Mouse (Mus musculus): ENCODE measurements around the gene Slc25a10. TPM values are rescaled to one million over a fixed set of nuclear protein-coding genes. Genes with fewer than 3 reads are reported as not detected.
A peak's percentile ranks its signal among the peaks of the same experiment; 100 is the strongest.

Gene Slc25a10
- 40.6 and 57.3 TPM in 2 replicates for polyA plus RNA-seq (2012; rRNA removed)

DNA sequence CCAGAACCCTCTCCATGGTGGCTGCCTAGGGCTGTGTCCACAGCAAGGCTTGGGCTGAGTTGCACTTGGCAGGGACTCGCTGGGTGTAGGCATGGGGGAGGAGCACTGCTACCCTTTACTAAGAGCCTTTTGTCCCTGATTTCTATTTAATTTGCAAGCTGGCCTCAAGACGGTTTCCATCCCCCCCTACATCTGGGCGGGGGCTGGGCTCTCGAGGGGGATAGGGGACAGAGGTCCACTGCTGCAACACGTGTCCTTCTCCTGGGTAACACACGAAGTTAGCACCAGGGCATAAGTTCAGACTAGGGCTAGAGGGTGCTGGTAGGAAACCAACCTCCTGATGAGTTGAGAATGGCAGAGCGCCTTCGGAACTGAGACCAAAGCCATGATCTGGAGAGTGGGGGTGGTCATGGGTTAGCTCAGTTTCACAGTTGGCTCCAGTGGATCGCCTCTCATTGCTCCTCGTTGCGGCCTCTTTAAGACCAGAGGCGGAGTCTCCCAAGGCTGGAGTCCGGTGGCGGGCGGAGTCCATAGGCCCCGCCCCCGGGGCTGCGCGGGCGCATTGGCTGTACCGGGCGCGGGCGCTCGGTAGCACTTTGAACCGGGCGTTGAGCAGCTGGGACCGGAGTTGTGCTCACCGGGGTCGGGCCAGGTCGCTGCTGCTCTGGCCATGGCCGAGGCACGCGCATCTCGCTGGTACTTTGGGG, at the start of gene Slc25a10:
Gene Slc25a10, plus strand, starts transcription at position 524 of the 707 bp plus-strand sequence.
- DNase-seq (ENCODE audit: low read depth) = peak; percentile 93
- TF ChIP-seq CTCF (IDR thresholded peaks at IDR 0.05; ENCODE audit: borderline replicate concordance, extremely low read depth, insufficient read depth, insufficient read length) (no peak), POLR2A (IDR thresholded peaks at IDR 0.05; ENCODE audit: borderline replicate concordance, extremely low read depth, insufficient read depth, insufficient read length, poor library complexity, severe bottlenecking) (peak; percentile 36; the same call in 1 of the 2 replicates)

DNA sequence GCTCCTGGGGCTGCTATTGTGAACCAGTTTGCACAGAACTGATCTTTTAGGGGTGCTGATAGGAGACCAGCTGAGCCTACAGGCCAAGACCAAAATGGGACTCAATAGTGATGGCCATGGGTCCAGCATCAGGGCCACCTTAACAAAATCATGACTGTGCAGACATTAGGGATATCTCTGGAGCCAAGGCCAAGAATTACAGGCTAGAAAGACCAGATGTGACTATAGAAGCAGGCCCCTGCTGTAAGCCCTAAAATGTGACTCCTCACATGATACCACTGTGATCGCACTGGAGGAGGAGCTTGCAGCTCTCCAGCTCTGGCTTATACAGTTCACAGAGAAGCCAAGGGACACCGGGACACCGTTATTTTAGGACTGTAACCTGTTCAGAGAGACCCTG, 49.3 kb upstream of the Slc25a10 start, which contains the start of gene Tspan10:
Gene Tspan10, plus strand, starts transcription at position 301 of the 400 bp plus-strand sequence.
- no peak for TF ChIP-seq CTCF (IDR thresholded peaks at IDR 0.05; ENCODE audit: borderline replicate concordance, extremely low read depth, insufficient read depth, insufficient read length)
- no peak for TF ChIP-seq POLR2A (IDR thresholded peaks at IDR 0.05; ENCODE audit: borderline replicate concordance, extremely low read depth, insufficient read depth, insufficient read length, poor library complexity, severe bottlenecking)
- no peak for DNase-seq (ENCODE audit: low read depth)

DNA sequence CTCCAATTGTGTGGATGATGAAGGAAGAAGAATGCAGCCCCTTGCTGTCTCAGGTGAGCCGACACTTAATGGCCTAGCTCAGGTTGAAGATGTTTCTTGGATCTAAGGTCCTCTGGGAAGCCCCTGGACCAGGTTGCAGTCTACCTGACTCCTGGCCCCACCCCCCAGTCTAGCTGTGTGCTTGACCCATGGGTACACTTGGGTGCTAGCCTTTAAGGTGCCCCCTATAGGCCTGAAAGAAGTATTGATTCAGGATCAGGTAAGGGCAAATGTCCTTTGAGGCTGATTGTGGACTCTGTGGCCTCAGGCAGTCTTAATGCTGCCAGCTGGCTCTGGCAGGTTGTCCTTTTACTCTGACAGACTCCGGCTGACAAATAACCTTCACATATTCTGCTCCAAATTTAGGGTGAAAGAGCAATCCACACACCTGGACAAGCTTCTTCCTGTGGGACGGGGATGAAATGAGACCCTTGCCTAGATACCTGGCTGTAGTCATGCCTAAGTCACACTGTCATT, 48.8 kb upstream of the Slc25a10 start:
- DNase-seq (ENCODE audit: low read depth) = no peak
- TF ChIP-seq POLR2A (IDR thresholded peaks at IDR 0.05; ENCODE audit: borderline replicate concordance, extremely low read depth, insufficient read depth, insufficient read length, poor library complexity, severe bottlenecking) = no peak
- TF ChIP-seq CTCF (IDR thresholded peaks at IDR 0.05; ENCODE audit: borderline replicate concordance, extremely low read depth, insufficient read depth, insufficient read length) = no peak

- TF ChIP-seq CTCF (IDR thresholded peaks at IDR 0.05; ENCODE audit: borderline replicate concordance, extremely low read depth, insufficient read depth, insufficient read length) (no peak), POLR2A (IDR thresholded peaks at IDR 0.05; ENCODE audit: borderline replicate concordance, extremely low read depth, insufficient read depth, insufficient read length, poor library complexity, severe bottlenecking) (no peak)
- DNase-seq (ENCODE audit: low read depth) = no peak
Observed at GRCm38 (mm10) chr11:120444106-120444505, 47.5 kb upstream of the Slc25a10 start.

DNA sequence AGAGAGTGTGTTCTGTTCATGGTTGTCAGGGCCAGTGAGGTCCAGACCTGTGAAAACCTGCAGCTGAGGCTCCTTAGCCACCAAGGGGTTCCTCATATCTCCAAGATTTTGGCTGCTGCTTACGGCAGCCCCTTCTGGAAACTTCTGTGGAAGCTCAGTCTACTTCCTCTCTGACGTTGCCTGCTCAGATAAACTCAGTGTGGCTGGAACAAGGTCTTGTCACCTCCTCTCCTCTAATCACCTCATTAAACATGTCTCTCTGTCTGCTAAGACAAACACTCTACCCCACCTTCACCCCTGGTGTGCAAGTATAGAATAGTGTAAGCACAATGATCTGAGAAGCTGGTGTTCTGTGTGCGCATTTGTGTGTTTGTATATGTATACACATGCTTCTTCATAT, 46.2 kb upstream of the Slc25a10 start:
- DNase-seq (ENCODE audit: low read depth) = no peak
- no peak for TF ChIP-seq CTCF (IDR thresholded peaks at IDR 0.05; ENCODE audit: borderline replicate concordance, extremely low read depth, insufficient read depth, insufficient read length)
- no peak for TF ChIP-seq POLR2A (IDR thresholded peaks at IDR 0.05; ENCODE audit: borderline replicate concordance, extremely low read depth, insufficient read depth, insufficient read length, poor library complexity, severe bottlenecking)

DNA sequence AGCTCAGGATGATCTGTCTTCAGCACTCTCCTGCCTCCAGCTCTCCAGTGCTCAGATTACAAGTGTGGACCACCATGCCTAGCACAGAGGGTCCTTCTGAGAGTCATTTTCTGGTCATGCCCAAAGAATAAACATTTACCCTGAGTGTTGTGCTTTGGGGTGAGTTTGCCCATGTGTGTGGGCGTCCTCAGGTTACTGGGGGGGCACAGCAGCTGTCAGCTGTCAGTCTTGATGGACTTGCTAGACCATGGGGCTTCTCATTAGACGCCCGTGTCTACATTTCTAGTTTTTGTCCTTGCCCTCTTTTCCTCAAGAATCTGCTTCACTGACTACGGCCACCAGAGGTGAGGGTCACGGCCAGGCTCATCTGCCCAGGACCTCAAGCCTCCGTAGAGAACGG, 44.5 kb upstream of the Slc25a10 start:
- TF ChIP-seq POLR2A (IDR thresholded peaks at IDR 0.05; ENCODE audit: borderline replicate concordance, extremely low read depth, insufficient read depth, insufficient read length, poor library complexity, severe bottlenecking) (no peak), CTCF (IDR thresholded peaks at IDR 0.05; ENCODE audit: borderline replicate concordance, extremely low read depth, insufficient read depth, insufficient read length) (no peak)
- DNase-seq (ENCODE audit: low read depth) = no peak

- DNase-seq (ENCODE audit: low read depth) = no peak
- TF ChIP-seq POLR2A (IDR thresholded peaks at IDR 0.05; ENCODE audit: borderline replicate concordance, extremely low read depth, insufficient read depth, insufficient read length, poor library complexity, severe bottlenecking) = no peak
- TF ChIP-seq CTCF (IDR thresholded peaks at IDR 0.05; ENCODE audit: borderline replicate concordance, extremely low read depth, insufficient read depth, insufficient read length) = no peak
Observed at GRCm38 (mm10) chr11:120452246-120452645, 39.4 kb upstream of the Slc25a10 start.

- no peak for TF ChIP-seq POLR2A (IDR thresholded peaks at IDR 0.05; ENCODE audit: borderline replicate concordance, extremely low read depth, insufficient read depth, insufficient read length, poor library complexity, severe bottlenecking)
- TF ChIP-seq CTCF (IDR thresholded peaks at IDR 0.05; ENCODE audit: borderline replicate concordance, extremely low read depth, insufficient read depth, insufficient read length) = no peak
- DNase-seq (ENCODE audit: low read depth) = no peak
Observed at GRCm38 (mm10) chr11:120453306-120453705, 38.3 kb upstream of the Slc25a10 start, which contains the start of gene Pde6g. Gene Pde6g (minus strand): TSS chr11:120453500.

DNA sequence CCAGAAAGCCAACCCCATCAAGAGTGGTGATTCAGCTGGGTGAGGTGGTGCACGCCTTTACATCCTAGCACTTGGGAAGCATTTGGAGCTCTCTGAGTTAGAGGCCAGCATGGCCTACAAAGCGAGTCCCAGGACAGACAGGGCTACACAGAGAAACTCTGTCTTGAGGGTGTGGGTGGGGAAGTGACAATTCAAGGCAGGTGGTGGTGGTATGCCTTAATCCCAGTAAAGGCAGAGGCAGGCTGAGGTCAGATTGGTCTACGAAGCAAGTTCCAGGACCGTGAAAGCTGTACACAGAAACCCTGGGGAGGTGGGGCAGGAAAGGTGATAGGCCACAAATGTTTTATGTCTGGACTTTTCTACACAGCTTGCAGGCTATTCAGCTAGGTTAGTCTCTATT, 36.7 kb upstream of the Slc25a10 start:
- DNase-seq (ENCODE audit: low read depth) = no peak
- no peak for TF ChIP-seq CTCF (IDR thresholded peaks at IDR 0.05; ENCODE audit: borderline replicate concordance, extremely low read depth, insufficient read depth, insufficient read length)
- no peak for TF ChIP-seq POLR2A (IDR thresholded peaks at IDR 0.05; ENCODE audit: borderline replicate concordance, extremely low read depth, insufficient read depth, insufficient read length, poor library complexity, severe bottlenecking)

DNA sequence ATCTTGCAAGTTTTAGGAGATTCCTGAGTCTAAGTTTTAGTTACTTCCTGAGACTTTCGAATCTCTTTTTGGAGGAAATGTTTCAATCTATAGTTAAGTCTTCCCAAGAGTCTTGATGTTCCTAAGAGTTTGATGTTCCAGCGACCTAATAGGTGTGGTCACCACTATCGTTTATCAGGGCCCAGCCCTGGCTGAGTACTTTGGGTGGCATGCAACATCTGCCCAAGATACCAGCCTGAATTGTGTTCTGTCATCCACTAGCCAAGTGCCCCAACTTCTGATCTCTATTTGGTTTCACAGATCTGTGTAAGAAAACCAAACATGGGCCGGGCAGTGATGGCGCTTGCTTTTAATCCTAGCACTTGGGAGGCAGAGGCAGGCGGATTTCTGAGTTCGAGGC, 36.2 kb upstream of the Slc25a10 start:
- DNase-seq (ENCODE audit: low read depth) = no peak
- TF ChIP-seq POLR2A (IDR thresholded peaks at IDR 0.05; ENCODE audit: borderline replicate concordance, extremely low read depth, insufficient read depth, insufficient read length, poor library complexity, severe bottlenecking) = no peak
- no peak for TF ChIP-seq CTCF (IDR thresholded peaks at IDR 0.05; ENCODE audit: borderline replicate concordance, extremely low read depth, insufficient read depth, insufficient read length)

DNA sequence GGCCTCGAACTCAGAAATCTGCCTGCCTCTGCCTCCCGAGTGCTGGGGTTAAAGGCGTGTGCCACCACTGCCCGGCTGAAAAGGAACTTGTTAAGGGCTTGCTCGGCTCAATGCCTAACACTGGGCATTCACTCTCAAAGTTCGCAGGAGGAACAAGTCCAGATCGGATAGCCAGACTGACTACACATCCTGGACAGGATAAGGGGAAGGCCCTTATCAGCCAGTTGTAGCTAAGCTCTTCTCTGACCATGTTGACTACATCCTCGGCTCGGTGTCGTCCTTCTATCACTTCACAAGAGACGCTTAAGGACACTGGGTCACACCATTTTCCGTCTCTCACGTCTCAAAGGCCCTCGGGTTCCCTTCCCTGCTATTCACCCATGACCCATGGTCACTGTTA, 34.3 kb upstream of the Slc25a10 start:
- TF ChIP-seq POLR2A (IDR thresholded peaks at IDR 0.05; ENCODE audit: borderline replicate concordance, extremely low read depth, insufficient read depth, insufficient read length, poor library complexity, severe bottlenecking) (no peak), CTCF (IDR thresholded peaks at IDR 0.05; ENCODE audit: borderline replicate concordance, extremely low read depth, insufficient read depth, insufficient read length) (no peak)
- DNase-seq (ENCODE audit: low read depth) = no peak
